Mouse (Mus musculus) heart, postnatal 25 days (tissue): ENCODE data around the gene Prkra. TPM values are rescaled to one million over a fixed set of nuclear protein-coding genes. Genes with fewer than 3 reads are reported as not detected.

Source experiments
- DNase-seq: peaks from one replicate; pipeline ENCODE4 v3.0.0; 2022; ENCODE audit warnings: low spot score
- intact Hi-C: fragments of 180-260 bp; cut with DNase I; formaldehyde crosslinking; loops from one replicate; pipeline ENCODE4 v1.15.1; 2025
- total RNA-seq, 2 experiments: library from RNA; stranded (reverse); gene quantifications; 2 replicates each; pipeline ENCODE4 v1.2.3; 2021

Prkra gene
- 10 to 100 TPM; 13.3 to 15.2 TPM for total RNA-seq

DNA sequence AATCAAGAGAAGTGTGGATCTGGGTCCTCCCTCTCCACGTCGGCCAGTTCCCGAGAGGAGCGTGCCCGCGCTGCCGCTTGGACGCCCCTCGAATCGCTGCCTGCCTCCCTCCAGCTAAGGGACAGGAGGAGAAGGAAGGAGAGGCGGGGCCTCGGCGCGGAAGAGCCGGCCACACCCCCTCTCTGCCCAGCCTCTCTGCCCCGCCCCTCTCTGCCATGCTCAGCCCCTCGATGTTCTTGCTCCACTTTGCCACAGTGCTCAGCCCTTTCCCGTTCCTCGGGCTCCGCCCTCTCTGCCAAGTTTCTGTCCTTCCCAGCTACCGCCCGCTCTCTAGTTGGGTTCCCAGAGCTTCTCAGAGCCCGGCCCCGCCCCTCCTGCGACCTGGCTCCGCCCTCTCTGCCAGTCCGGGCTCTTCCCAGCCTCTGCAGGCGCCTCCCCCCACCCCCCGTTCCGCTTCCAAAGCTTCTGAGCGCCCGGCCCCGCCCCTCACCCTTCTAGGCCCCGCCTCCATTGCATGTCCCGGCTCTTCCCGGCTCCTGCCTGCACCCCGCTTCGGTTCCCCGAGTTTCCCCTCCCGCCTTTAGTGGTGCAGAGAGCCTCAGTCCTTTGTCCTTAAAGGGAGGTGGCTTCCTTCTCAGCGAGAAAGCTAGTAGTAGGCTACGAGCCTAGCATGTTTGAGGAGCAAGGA is at the start of gene Prkra, which contains the start of gene Pjvk:
TSS of gene Prkra (minus strand) at position 133 of the 688 bp plus-strand sequence.
TSS of gene Pjvk (plus strand) at position 594 of the 688 bp plus-strand sequence.
- intact Hi-C loops: loop anchor here (1.0 kb wide), 1 partner anchor 27 kb away; the partner anchor contains the start of gene Plekha3
- DNase-seq: peak; percentile 92

DNA sequence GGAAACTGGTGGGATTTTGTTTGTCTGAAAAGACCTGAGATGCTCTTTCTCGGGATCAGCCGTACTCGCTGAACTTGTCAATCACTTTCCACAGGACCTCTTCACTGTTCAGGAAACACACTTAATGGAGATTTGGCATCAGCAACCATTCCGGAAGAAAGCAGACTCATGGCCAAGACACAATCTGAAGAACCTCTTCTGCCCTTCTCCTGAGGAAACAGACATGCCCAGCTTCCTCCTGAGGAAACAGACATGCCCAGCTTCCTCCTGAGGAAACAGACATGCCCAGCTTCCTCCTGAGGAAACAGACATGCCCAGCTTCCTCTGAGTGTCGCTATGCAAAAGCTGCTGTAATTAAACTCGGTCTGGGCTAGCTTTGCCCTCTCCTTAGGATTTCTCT is 47.5 kb upstream of the Prkra start:
- no peak for DNase-seq
- intact Hi-C loops: no loop called here

DNA sequence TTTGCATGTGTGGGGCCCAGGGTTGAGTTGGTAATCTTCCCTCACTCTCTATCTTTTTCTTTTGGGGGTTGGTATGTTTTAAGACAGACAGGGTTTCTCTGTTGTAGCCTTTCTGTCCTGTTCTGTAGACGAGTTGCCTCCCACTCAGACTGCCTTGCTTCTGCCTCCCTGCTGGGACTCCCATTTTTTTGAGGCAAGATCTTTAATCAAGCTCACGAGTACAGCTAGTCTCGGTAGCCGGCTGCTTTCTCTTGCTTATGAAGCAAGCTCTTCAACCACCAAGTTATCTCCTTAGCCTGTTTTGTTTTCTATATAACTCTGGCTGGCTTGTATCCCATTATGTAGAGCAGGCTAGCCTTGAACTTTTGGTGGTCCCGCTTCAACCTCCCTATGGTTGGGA is 46.0 kb upstream of the Prkra start:
- intact Hi-C loops: loop anchor here (2.0 kb wide), 1 partner anchor 17 kb away; no protein-coding TSS in a partner anchor
- DNase-seq: no peak

DNA sequence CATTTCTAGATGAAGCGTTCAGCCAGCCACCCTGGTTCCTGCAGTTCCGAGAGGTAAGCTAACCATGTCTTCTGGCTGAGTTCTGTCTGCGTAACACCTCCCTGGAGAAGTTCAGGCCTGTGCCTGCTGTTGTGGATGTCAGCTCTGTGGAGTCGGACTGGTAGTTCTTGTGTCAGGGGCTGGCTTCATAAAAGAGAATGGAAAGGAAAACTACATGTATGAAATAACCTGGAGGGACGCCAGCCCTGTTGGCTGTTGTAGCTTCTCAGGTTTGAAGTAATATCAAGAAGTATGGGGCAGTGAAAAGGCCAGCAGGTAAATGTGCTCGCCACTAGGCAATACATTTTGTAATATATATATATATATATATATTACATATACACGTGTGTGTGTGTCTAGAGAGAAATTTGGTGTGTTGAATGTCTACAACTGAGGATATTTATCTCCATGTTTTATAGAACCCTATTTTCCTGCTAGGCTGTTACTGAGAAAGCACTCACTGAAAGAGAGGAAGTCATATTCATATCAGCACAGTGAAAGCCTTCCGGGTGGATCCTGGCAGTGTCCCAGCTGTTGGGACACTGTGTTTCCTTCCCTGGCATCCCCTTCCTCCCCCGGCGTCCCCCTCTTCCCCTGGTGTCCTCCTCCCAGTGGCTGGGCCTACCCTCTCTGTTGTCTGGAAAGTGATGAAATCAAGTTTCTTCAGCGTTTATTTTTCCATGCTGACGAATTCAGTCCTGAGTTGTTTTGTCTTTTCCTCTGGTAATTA is 42.8 kb upstream of the Prkra start:
- intact Hi-C loops: no loop called here
- peak; percentile 65 for DNase-seq

DNA sequence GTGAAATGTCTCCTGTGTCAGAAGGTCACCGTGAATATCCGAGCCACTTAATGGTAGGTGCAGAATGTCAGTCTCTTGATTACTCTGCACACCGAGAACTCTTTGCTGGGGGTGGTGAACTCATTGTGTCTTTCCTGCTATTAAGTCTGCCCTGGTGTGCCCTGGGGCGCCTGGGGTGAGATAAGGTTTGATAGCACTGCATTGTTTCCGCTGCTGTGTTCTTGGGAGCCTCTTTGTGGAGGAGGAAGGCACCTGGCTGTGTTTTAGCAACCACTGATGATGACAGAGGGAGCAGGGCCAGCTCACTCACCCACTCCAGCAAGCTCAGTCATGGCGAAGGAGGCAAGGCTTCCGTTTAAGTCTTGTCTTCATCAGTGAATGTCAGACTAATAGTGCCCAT is 40.3 kb upstream of the Prkra start:
- DNase-seq: no peak
- intact Hi-C loops: no loop called here

DNA sequence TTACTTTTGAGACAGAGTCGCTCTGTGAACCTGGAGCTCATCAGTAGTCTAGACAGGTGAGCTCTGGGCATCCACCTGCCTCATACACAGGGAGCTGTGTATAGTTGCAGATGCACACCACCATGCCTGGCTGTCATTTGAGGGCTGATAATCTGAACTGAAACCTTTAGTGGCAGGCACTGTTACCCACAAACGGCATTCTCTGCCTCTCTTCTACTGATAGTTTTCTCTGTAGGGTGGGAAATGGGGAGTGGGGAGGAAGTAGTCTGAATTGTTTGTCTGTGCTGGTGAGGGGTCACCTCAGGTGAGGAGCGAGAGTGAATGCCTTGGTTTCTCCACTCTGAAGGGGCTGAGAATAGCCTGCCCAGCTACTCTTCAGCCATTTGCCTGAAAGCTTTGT is 39.8 kb upstream of the Prkra start:
- no peak for DNase-seq
- intact Hi-C loops: no loop called here

DNA sequence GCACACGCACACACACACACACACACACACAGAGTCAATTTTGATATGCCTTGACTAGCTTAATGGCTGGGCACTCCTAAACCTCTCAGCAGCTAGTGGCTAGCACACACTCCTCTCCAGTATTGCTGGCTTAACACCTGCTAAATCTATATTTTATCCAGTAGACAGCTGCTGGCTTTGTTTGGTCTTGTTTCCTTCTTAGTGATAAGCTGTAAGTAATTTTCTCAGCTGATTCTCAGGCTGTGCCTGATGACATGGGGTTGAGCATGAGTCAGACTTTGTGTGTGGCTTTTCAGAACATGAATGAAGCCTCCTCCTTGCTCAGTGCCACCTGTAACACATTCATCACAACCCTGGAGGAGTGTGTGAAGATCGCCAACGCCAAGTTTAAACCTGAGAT is 39.2 kb upstream of the Prkra start:
- intact Hi-C loops: no loop called here
- no peak for DNase-seq

DNA sequence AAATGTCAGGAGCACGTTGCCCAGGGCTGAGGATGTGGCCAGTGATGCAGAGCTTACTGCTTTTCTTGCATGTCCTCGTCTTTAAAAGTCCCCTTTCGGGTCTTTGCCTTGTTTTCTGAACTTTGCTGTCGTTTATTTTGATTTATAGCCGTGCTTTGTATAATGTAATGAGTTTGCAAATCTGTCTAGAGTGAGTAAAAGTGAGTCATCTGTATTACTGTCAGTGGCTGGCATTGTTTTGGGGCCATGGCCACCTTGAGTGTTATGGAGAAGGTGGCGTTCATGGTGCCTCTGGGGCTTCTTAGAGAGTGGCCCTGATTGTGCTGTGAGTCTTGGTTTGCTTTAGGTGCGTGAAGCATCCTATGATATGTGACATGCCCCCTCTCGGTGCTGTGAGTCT is 34.5 kb upstream of the Prkra start:
- DNase-seq: no peak
- intact Hi-C loops: no loop called here

DNA sequence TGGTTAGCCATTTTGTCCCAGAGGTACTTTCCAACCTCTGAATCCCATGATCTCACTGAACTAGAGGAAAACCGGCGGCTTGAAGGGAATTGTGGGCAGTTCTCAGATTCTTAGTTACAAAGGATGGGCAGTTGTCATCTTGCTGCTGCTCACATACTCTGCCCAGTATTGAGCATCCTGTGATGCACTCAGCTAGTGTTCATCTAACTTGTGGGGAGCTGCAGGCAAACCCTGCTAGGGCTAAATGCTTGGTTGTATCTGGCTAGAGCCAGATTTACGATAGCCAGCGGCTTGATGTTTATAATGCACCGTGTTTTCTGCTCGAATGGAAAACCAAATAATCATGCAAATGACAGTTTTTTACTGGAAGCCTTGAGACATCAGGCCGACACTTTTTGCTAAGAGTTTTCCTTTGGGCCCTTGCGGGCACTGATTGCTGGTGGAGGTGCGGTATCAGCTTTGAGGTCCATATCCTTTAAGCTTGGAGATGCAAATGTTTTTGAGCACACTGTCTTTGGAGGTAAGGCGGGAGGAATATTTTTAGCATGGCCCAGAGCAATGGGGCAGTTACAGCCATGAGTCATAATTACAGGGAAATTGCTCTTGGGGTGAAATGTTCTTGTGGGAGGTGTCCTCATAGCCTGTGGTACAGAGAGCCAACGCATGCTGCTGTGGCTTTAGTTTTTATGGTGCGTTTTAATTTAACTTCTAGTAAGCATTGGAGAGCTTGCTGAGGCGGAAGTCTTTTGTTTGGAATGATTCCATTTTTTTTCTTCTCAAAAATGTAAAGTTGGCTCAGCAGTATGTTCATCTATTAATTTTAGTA is 28.8 kb upstream of the Prkra start:
- no peak for DNase-seq
- intact Hi-C loops: loop anchor here (2.0 kb wide), 1 partner anchor 16 kb away; no protein-coding TSS in a partner anchor

DNA sequence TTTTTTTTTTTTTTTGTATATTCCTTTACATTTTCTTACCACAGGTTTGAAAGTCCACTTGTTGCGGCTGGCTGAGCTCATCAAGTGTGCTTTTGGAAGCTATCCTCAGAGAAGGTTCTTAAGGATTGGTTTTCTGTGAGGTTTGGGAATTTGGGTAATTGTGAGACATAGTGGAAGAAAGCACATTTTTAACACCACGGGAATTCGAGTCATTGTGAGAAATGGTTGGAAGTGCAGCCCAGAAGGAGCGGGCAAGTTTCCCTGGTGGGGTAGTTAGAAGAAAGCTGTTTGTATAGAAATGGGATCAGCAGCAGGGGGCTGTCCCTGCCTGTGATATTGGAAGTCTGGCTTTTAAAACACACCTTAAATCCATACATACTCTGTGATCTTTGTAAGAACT is 28.1 kb upstream of the Prkra start:
- intact Hi-C loops: loop anchor here (1.0 to 2.0 kb wide), 2 partner anchors 17 to 28 kb away; partner anchors contain the start of genes Pjvk and Prkra

DNA sequence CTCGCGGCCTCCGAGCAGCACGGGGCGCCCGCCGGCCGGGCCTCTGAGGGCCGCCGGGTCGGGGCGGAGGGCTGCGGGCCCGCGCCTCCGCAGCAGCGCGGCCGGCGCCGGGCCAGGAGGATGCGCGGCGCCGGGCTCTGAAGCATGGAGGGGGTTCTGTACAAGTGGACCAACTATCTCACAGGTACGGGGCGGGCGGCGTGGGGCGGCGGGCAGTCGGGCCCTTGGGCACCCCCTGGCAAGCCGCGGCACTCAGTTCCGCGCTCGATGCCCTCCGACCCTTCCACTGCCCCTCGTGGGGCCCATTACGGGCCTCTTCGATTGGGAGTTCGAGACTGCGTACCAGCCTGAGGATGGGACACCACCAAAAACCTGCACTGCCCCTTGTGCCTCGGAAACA is 27.6 kb upstream of the Prkra start:
- no peak for DNase-seq
- intact Hi-C loops: loop anchor here (1.0 kb wide), 1 partner anchor 27 kb away; the partner anchor contains the start of genes Pjvk and Prkra

More for the DNA sequence above, 28.1 kb upstream of the Prkra start:
- DNase-seq: no peak

DNA sequence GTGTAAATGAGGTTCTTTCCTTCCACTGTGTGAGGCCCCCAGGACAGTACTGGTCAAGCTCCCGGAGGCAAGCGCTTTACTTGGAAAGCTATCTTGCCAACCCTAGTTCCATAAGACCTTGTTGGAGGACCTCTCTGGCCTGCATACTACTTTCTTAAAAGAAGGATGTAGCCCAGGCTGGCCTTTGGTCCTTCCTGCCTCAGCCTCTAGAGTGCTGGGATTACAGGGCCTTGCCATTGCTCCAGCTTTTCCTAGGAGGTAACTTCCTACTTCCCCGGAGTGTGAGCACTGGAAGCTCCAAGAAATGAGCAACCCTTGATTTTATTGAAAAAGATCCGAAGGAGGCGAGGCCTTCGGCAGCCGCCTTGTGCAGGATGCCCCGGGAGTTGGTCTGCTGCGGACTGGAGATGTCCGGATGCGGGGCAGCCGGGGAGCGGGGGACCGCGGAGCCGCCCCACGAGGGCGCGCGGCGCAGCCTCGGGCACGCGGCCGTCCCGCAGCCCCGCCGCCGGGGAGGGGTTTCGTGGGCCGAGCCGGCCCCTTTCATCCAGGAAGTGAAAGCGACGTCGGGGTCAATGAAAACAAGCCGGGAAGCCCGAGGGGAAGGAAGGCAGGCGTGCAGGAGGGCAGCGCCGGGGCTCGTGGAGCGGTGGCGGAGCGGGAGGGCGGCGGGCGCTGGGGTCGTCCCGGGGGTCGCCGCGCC is 27.1 kb upstream of the Prkra start, which contains the start of gene Plekha3:
TSS of gene Plekha3 (plus strand) at position 557 of the 703 bp plus-strand sequence.
- intact Hi-C loops: loop anchor here (1.0 kb wide), 1 partner anchor 27 kb away; the partner anchor contains the start of genes Pjvk and Prkra
- DNase-seq: peak; percentile 77

DNA sequence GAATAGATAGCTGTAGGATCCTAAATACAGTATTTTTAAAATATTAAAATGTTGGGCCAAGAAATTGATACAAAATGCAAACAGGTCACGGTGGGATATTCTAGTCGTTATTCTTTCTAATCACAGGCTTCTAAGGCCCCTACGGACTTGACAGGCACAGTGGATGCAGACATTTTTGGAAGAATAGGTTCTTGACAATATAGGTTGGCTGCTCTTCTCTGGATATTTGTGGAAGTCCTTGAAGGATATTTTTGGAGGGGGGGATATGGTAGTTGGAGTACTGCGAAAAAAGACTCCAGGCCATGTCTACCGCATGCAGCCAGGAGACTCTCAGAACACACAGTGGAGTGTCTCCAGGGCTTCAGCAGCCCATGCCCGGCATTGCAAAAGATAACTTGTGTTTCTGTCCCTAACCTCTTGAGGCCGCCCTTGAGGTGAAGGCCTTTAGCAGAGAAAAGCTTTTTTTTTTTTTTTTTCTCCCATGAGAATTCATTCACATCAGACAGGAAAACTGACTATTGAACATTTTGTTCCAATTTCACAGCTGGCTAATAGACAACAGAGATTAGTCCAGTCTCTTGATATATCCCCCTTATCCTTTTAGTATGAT is 25.8 kb upstream of the Prkra start:
- DNase-seq: no peak
- intact Hi-C loops: no loop called here

DNA sequence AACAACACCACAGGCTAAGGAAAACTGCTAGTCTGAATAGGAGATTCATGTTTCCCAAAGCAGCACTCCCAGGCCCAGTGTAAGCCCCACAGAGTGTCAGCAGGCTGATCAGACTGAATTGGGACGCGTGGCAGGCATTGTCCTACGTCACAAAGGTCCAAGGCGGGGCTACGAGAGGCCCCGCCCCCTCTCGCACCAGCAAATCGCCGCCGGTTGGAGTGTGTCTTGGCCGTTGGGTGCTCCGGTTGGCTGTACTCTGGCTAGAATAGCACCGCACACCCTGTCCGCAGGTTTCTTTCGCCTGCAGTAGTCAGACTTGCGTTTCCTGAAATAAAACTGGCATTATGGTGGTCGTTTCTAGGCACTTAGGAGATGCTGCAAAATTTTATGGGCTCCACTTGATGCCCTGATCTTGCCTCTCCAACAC is 25.2 kb upstream of the Prkra start, which contains the start of gene Fkbp7:
TSS of gene Fkbp7 (minus strand) at position 151 of the 427 bp plus-strand sequence.
- intact Hi-C loops: no loop called here
- DNase-seq: peak; percentile 82

DNA sequence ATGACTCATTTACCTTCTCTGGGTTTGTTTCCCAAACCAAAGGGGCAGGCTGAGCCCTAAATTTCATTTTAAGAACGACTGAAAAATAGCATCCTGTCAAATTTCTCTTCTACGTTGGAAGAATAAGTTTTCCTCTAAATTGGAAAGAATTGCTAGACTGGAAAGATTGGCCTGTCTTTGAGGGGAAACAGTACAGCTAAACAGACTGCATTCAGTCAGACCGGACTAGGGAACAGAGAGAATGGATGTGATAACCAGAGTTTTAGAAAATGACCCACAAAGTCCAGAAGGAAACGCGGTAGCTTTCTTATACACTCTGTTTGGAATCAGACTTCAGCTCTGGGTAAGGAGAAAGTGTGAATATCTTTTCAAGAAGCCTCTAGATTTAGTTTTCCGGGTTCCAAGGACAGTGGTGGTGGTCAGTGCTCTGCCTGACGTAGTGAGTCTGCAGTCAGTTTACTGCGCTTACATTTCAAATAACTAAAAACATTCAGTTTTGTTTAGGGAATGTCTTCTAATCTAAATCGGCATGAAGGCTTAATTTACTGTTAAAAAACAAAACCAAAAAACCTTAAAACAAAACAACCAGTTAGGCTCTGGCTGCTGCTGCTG is 24.4 kb upstream of the Prkra start:
- no peak for DNase-seq
- intact Hi-C loops: no loop called here

DNA sequence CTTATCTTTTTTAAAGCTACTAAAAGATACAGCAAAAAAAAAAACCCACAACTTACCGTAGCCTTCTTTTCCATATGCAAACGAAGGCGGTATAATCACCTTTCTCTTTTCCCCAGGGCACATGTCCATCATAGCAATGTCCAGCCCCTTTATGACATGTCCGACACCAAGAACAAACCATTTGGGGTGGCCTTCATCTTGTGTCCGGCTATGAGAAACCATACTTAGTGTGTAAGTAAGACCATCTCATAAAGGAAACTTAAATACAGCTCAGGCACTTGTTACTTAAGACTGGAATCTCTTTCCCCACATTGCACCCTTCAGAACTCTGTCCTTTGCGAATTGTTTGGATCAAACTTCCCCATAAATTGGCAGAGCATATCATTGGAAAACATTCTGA is 23.8 kb upstream of the Prkra start:
- DNase-seq: no peak
- intact Hi-C loops: no loop called here

DNA sequence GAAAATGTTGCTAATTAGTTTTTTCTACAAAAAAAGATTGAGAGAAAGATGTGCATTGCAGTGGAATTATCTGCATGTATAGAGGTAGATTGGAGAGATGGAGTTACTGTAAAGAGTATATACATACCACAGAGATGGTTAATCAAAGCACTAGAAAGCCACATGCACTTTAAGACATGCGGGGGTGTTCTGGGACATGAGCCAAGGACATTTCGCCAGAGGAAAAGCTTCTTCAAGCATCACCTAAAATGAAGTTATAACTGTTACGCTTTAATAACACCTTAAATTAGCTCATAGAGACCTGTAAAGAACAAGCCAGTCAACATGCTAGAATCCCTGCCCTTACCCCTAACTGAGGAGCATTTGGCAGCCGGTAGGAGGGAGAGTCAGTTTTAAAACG is 19.4 kb upstream of the Prkra start:
- intact Hi-C loops: no loop called here
- DNase-seq: no peak

DNA sequence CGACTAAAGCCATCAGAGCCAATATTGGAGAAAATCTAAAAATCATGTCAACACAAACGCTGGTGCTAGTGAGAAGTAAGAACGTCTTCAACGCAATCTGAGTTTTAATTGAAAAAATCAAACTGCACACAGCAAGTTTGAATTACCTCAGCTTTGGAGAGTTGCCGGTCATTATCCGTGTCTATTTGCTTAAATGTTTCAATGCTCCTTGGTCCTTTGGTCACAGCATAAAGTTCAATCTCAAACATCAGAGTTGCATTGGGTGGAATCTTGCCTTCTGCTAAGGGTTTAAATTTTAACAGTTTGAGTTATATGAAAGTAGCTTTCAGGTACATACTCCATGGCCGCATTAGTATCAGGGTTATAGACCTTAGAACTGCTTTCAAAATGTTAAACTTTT is 17.7 kb upstream of the Prkra start:
- intact Hi-C loops: no loop called here
- no peak for DNase-seq
